ENCODE assay signal across 24 mouse cellular contexts in the genomic region with DNA sequence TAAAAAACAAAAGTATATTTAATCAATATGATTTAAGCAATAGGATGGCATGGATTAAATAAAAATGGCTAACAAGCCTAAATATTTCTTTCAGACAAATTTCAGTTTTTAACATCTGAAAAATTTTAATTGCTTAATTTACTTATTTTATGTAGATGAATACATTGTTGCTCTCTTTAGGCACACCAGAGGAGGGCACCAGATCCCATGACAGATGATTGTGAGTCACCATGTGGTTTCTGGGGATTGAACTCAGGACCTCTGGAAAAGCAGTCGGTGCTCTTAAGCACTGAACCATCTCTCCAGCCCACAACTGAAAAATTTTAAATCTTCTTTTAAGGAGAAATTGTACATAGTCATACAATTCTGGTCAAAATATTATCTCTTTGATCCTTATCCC. TPM values are rescaled to one million over a fixed set of nuclear protein-coding genes. Genes with fewer than 3 reads are reported as not detected.
"Had no signal": no experiment of that assay in that cellular context is flagged by ENCODE, and none has a peak within 500 bp of the region (broad histone marks: within the 10 kb centered on the region; RNA-seq: fewer than 3 reads in every experiment).

No protein-coding gene starts in this region.

- H3K4me2 ChIP-seq: limb, embryonic 13.5 days; liver, embryonic 12.5 days; liver, embryonic 15.5 days; lung, embryonic 15.5 days; midbrain, embryonic 13.5 days had no signal

- H3K4me3 ChIP-seq: limb, embryonic 10.5 days; limb, embryonic 13.5 days; liver, embryonic 12.5 days; liver, embryonic 15.5 days; lung, embryonic 15.5 days; megakaryocyte, embryonic 14.5 days; midbrain, embryonic 10.5 days; midbrain, embryonic 13.5 days had no signal

- ATAC-seq: liver, embryonic 12.5 days; midbrain, embryonic 13.5 days; midbrain, embryonic 16.5 days had no signal

- H3K27ac ChIP-seq: limb, embryonic 10.5 days; limb, embryonic 13.5 days; liver, embryonic 12.5 days; liver, embryonic 15.5 days; lung, embryonic 15.5 days; midbrain, embryonic 10.5 days; midbrain, embryonic 13.5 days had no signal

- H3K27me3 ChIP-seq: limb, embryonic 13.5 days; liver, embryonic 12.5 days; liver, embryonic 15.5 days; lung, embryonic 15.5 days; megakaryocyte, embryonic 14.5 days; midbrain, embryonic 13.5 days had no signal

- DNase-seq: kidney, postnatal 10 days; kidney, postnatal 36 days; liver; lung, adult 18-20 months; lung, postnatal 10 days; lung, postnatal 36 days; thymus, adult 18-20 months; thymus, postnatal 36 days had no signal

- H3K9ac ChIP-seq: limb, embryonic 13.5 days; liver, embryonic 12.5 days; liver, embryonic 15.5 days; lung, embryonic 15.5 days; midbrain, embryonic 13.5 days had no signal

- H3K4me1 ChIP-seq: limb, embryonic 10.5 days; limb, embryonic 13.5 days; liver, embryonic 12.5 days; liver, embryonic 15.5 days; lung, embryonic 15.5 days; megakaryocyte, embryonic 14.5 days; midbrain, embryonic 10.5 days; midbrain, embryonic 13.5 days had no signal

- H3K36me3 ChIP-seq: limb, embryonic 10.5 days; limb, embryonic 13.5 days; liver, embryonic 12.5 days; liver, embryonic 15.5 days; lung, embryonic 15.5 days; midbrain, embryonic 10.5 days; midbrain, embryonic 13.5 days had no signal

- H3K9me3 ChIP-seq: limb, embryonic 10.5 days; limb, embryonic 13.5 days; liver, embryonic 12.5 days; liver, embryonic 15.5 days; lung, embryonic 15.5 days; midbrain, embryonic 13.5 days had no signal

RNA-seq across cellular contexts. Expression of gene Adipoq, which starts 43.3 kb away (rescaled TPM):
- total RNA-seq: layer of hippocampus, postnatal 25 days; left cerebral cortex, adult 18-20 months; left cerebral cortex, postnatal 25 days had no signal
- polyA plus RNA-seq: kidney, embryonic 14.5 days; limb, embryonic 10.5 days; liver, embryonic 12.5 days; liver, embryonic 15.5 days; midbrain, embryonic 10.5 days; midbrain, embryonic 16.5 days; neural tube, embryonic 11.5 days; neural tube, embryonic 14.5 days; stomach, embryonic 14.5 days had no signal
